Mouse (Mus musculus) embryo, embryonic 9.5 days (tissue): ENCODE measurements at regions not wholly inside any gene's neighbourhood (a gene's known extent, or its start where the extent isn't known, plus 50 kb on each side); places are given as distances from the start of the nearest gene placed in this dataset.

Experiments used
- DNase-seq: peaks from one replicate; pipeline ENCODE4 v3.0.0-alpha.2; 2017; ENCODE audit errors: extremely low spot score

- DNase-seq, result no peak
Observed at GRCm38 (mm10) chr9:73173589-73174247, 60.5 kb downstream of the Rsl24d1 start.

GRCm38 (mm10) chr9:73176645-73177044 lies 63.4 kb downstream of the Rsl24d1 start:
- DNase-seq, result no peak

GRCm38 (mm10) chr9:73183356-73183755 lies 70.1 kb downstream of the Rsl24d1 start:
- DNase-seq, result no peak

GRCm38 (mm10) chr9:73184908-73185307 lies 71.7 kb downstream of the Rsl24d1 start:
- no peak for DNase-seq

GRCm38 (mm10) chr9:73192271-73192785 lies 79.1 kb downstream of the Rsl24d1 start:
- DNase-seq, result peak; percentile 46

- no peak for DNase-seq
Observed at GRCm38 (mm10) chr9:73198261-73199085, 85.2 kb downstream of the Rsl24d1 start.

- DNase-seq, result no peak
Observed at GRCm38 (mm10) chr9:73223111-73223510, 109.9 kb downstream of the Rsl24d1 start.

GRCm38 (mm10) chr9:73240188-73240587 lies 127.0 kb downstream of the Rsl24d1 start:
- DNase-seq, result no peak

- no peak for DNase-seq
Observed at GRCm38 (mm10) chr9:73242521-73243308, 129.5 kb downstream of the Rsl24d1 start.

- no peak for DNase-seq
Observed at GRCm38 (mm10) chr9:73244177-73244576, 131.0 kb downstream of the Rsl24d1 start.

- DNase-seq, result no peak
Observed at GRCm38 (mm10) chr9:73245524-73245923, 132.3 kb downstream of the Rsl24d1 start.

- no peak for DNase-seq
Observed at GRCm38 (mm10) chr9:73258171-73258570, 144.9 kb downstream of the Rsl24d1 start.

- no peak for DNase-seq
Observed at GRCm38 (mm10) chr9:73258640-73259039, 145.4 kb downstream of the Rsl24d1 start.

- DNase-seq, result peak; percentile 24
Observed at GRCm38 (mm10) chr9:73262711-73263110, 149.5 kb downstream of the Rsl24d1 start.

- DNase-seq, result no peak
Observed at GRCm38 (mm10) chr9:73270249-73270648, 157.0 kb downstream of the Rsl24d1 start.

GRCm38 (mm10) chr9:73272614-73273013 lies 159.4 kb downstream of the Rsl24d1 start:
- DNase-seq, result no peak

GRCm38 (mm10) chr9:73273681-73274080 lies 160.5 kb downstream of the Rsl24d1 start:
- no peak for DNase-seq

- DNase-seq, result no peak
Observed at GRCm38 (mm10) chr9:73275671-73276070, 162.4 kb downstream of the Rsl24d1 start.

GRCm38 (mm10) chr9:73295287-73295686 lies 182.1 kb downstream of the Rsl24d1 start:
- DNase-seq, result no peak

GRCm38 (mm10) chr9:73302156-73302918 lies 189.1 kb downstream of the Rsl24d1 start:
- peak; percentile 17 for DNase-seq

GRCm38 (mm10) chr9:73317048-73317447 lies 203.8 kb downstream of the Rsl24d1 start:
- DNase-seq, result no peak
